Mouse (Mus musculus): ENCODE data around the gene Nr1h4. TPM values are rescaled to one million over a fixed set of nuclear protein-coding genes. Genes with fewer than 3 reads are reported as not detected.

The Nr1h4 gene
- polyA plus RNA-seq, 1 experiment from 2014 or later: 1.2 TPM

- Histone ChIP-seq H3K27ac (ENCODE audit: low read length) (no peak overlapping the region), H3K4me3 (ENCODE audit: low read length) (no peak overlapping the region), H3K27me3 (ENCODE audit: control insufficient read depth, insufficient read depth, low read length) (no peaks in the 10 kb centered on the region), H3K9ac (ENCODE audit: low read length) (no peak overlapping the region), H3K36me3 (ENCODE audit: control insufficient read depth, insufficient read depth) (no peaks in the 10 kb centered on the region), H3K4me2 (ENCODE audit: low read depth, low read length) (no peak overlapping the region), H3K4me1 (ENCODE audit: control insufficient read depth, insufficient read depth, low read length) (no peaks in the 10 kb centered on the region), H3K9me3 (replicated peaks; ENCODE audit: control insufficient read depth, low read length) (no peaks in the 10 kb centered on the region)
- WGBS: 88% methylated on average over 8 of the region's 8 CpGs
- no peak for ATAC-seq (replicated peaks; ENCODE audit: extremely low read depth, insufficient read depth, low FRiP score)
Measured at GRCm38 (mm10) chr10:89478766-89479165, 54.6 kb downstream of the Nr1h4 start.

- WGBS: 74% methylated on average over 7 of the region's 7 CpGs
- H3K36me3 ChIP-seq (ENCODE audit: control insufficient read depth, insufficient read depth): peaks cover 3% of the 10 kb centered on the region; the same call in 1 of the 2 replicates
Measured at GRCm38 (mm10) chr10:89470596-89471353, 62.6 kb downstream of the Nr1h4 start.

GRCm38 (mm10) chr10:89464760-89465405 is 68.5 kb downstream of the Nr1h4 start:
- no peak overlapping the region for H3K27ac ChIP-seq (ENCODE audit: low read length)
- H3K4me3 ChIP-seq (ENCODE audit: low read length): no peak overlapping the region
- H3K27me3 ChIP-seq (ENCODE audit: control insufficient read depth, insufficient read depth, low read length): no peaks in the 10 kb centered on the region
- peaks cover 1% of the 10 kb centered on the region; the same call in 1 of the 2 replicates for H3K36me3 ChIP-seq (ENCODE audit: control insufficient read depth, insufficient read depth)
- H3K9me3 ChIP-seq (replicated peaks; ENCODE audit: control insufficient read depth, low read length): 0 out of 2 replicates have a peak, but pooled peaks cover 1% of the 10 kb centered on the region
- 67% methylated on average over 4 of the region's 4 CpGs for WGBS
- H3K9ac ChIP-seq (ENCODE audit: low read length): no peak overlapping the region
- ATAC-seq (replicated peaks; ENCODE audit: extremely low read depth, insufficient read depth, low FRiP score): no peak
- no peak overlapping the region for H3K4me2 ChIP-seq (ENCODE audit: low read depth, low read length)
- no peaks in the 10 kb centered on the region for H3K4me1 ChIP-seq (ENCODE audit: control insufficient read depth, insufficient read depth, low read length)

More at GRCm38 (mm10) chr10:89470596-89471353, 62.6 kb downstream of the Nr1h4 start:
- no peak overlapping the region for H3K4me2 ChIP-seq (ENCODE audit: low read depth, low read length)
- no peak overlapping the region for H3K27ac ChIP-seq (ENCODE audit: low read length)
- H3K4me3 ChIP-seq (ENCODE audit: low read length): no peak overlapping the region
- no peaks in the 10 kb centered on the region for H3K4me1 ChIP-seq (ENCODE audit: control insufficient read depth, insufficient read depth, low read length)
- peaks cover 7% of the 10 kb centered on the region for H3K9me3 ChIP-seq (replicated peaks; ENCODE audit: control insufficient read depth, low read length)
- no peak overlapping the region for H3K9ac ChIP-seq (ENCODE audit: low read length)
- ATAC-seq (replicated peaks; ENCODE audit: extremely low read depth, insufficient read depth, low FRiP score): no peak
- no peaks in the 10 kb centered on the region for H3K27me3 ChIP-seq (ENCODE audit: control insufficient read depth, insufficient read depth, low read length)

- WGBS: 81% methylated on average over 11 of the region's 11 CpGs
- no peak for ATAC-seq (replicated peaks; ENCODE audit: extremely low read depth, insufficient read depth, low FRiP score)
Measured at GRCm38 (mm10) chr10:89462890-89463289, 70.5 kb downstream of the Nr1h4 start.

GRCm38 (mm10) chr10:89461856-89462507 is 71.4 kb downstream of the Nr1h4 start:
- 0 out of 2 replicates have a peak, but pooled peaks have one; percentile 53 for ATAC-seq (replicated peaks; ENCODE audit: extremely low read depth, insufficient read depth, low FRiP score)
- Histone ChIP-seq H3K4me1 (ENCODE audit: control insufficient read depth, insufficient read depth, low read length) (no peaks in the 10 kb centered on the region), H3K27ac (ENCODE audit: low read length) (no peak overlapping the region), H3K4me2 (ENCODE audit: low read depth, low read length) (peak overlapping the region; percentile 39; the same call in 1 of the 2 replicates), H3K4me3 (ENCODE audit: low read length) (no peak overlapping the region), H3K27me3 (ENCODE audit: control insufficient read depth, insufficient read depth, low read length) (no peaks in the 10 kb centered on the region), H3K36me3 (ENCODE audit: control insufficient read depth, insufficient read depth) (no peaks in the 10 kb centered on the region), H3K9me3 (replicated peaks; ENCODE audit: control insufficient read depth, low read length) (no peaks in the 10 kb centered on the region), H3K9ac (ENCODE audit: low read length) (no peak overlapping the region)
- 22% methylated on average over 14 of the region's 14 CpGs for WGBS

More at GRCm38 (mm10) chr10:89462890-89463289, 70.5 kb downstream of the Nr1h4 start:
- Histone ChIP-seq H3K9ac (ENCODE audit: low read length) (no peak overlapping the region), H3K27ac (ENCODE audit: low read length) (no peak overlapping the region), H3K36me3 (ENCODE audit: control insufficient read depth, insufficient read depth) (no peaks in the 10 kb centered on the region), H3K9me3 (replicated peaks; ENCODE audit: control insufficient read depth, low read length) (no peaks in the 10 kb centered on the region), H3K27me3 (ENCODE audit: control insufficient read depth, insufficient read depth, low read length) (no peaks in the 10 kb centered on the region), H3K4me1 (ENCODE audit: control insufficient read depth, insufficient read depth, low read length) (no peaks in the 10 kb centered on the region), H3K4me2 (ENCODE audit: low read depth, low read length) (no peak overlapping the region), H3K4me3 (ENCODE audit: low read length) (no peak overlapping the region)

GRCm38 (mm10) chr10:89460972-89461371 is 72.4 kb downstream of the Nr1h4 start:
- Histone ChIP-seq H3K9ac (ENCODE audit: low read length) (no peak overlapping the region), H3K36me3 (ENCODE audit: control insufficient read depth, insufficient read depth) (no peaks in the 10 kb centered on the region), H3K4me3 (ENCODE audit: low read length) (no peak overlapping the region), H3K4me2 (ENCODE audit: low read depth, low read length) (no peak overlapping the region), H3K4me1 (ENCODE audit: control insufficient read depth, insufficient read depth, low read length) (no peaks in the 10 kb centered on the region), H3K27ac (ENCODE audit: low read length) (no peak overlapping the region), H3K27me3 (ENCODE audit: control insufficient read depth, insufficient read depth, low read length) (no peaks in the 10 kb centered on the region), H3K9me3 (replicated peaks; ENCODE audit: control insufficient read depth, low read length) (no peaks in the 10 kb centered on the region)
- no peak for ATAC-seq (replicated peaks; ENCODE audit: extremely low read depth, insufficient read depth, low FRiP score)
- 91% methylated on average over 11 of the region's 11 CpGs for WGBS

DNA sequence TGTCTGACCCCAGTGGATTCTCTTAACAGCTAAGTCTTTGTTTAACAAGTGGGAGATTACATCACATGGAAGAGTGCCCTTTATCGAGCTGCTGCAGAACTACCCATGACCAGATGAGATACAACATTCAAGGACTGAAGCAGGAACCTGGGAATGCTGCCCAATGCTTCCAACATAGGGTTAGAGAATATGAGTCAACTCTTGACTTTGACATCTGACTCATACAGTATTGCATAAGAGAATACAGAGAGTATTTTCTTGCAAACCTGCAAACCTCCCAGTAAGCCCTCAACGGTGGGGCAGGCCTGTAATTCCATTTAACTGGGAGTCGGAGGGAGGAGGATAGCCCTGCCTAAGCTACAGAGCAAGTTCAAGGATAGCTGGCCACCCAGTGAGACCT is 74.6 kb downstream of the Nr1h4 start:
- no peak overlapping the region for H3K4me3 ChIP-seq (ENCODE audit: low read length)
- H3K9ac ChIP-seq (ENCODE audit: low read length): no peak overlapping the region
- H3K4me2 ChIP-seq (ENCODE audit: low read depth, low read length): no peak overlapping the region
- H3K4me1 ChIP-seq (ENCODE audit: control insufficient read depth, insufficient read depth, low read length): no peaks in the 10 kb centered on the region
- H3K27ac ChIP-seq (ENCODE audit: low read length): no peak overlapping the region
- 54% methylated on average over 3 of the region's 3 CpGs for WGBS
- H3K9me3 ChIP-seq (replicated peaks; ENCODE audit: control insufficient read depth, low read length): no peaks in the 10 kb centered on the region
- H3K36me3 ChIP-seq (ENCODE audit: control insufficient read depth, insufficient read depth): no peaks in the 10 kb centered on the region
- ATAC-seq (replicated peaks; ENCODE audit: extremely low read depth, insufficient read depth, low FRiP score): no peak
- no peaks in the 10 kb centered on the region for H3K27me3 ChIP-seq (ENCODE audit: control insufficient read depth, insufficient read depth, low read length)

DNA sequence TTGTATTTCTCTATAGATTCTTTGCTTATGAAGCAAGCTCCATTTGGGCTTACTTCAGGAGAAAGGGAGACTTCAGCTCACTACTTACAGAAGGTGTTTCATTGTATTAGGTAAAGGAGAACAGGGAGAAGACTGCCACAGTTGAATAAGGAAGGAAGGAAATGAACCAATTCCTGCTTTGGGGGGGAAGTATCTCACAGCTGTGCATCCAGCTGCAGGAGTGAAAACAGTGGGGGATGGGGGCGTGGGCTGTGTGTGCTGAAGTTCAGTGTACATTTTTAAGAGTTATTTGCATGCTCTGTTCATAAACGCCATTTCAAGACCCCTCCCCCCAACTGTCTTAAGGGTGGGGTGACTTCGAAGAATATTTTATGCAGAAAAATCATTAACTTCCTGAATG is 79.6 kb downstream of the Nr1h4 start:
- Histone ChIP-seq H3K4me1 (ENCODE audit: control insufficient read depth, insufficient read depth, low read length) (no peaks in the 10 kb centered on the region), H3K9me3 (replicated peaks; ENCODE audit: control insufficient read depth, low read length) (no peaks in the 10 kb centered on the region), H3K4me3 (ENCODE audit: low read length) (no peak overlapping the region), H3K9ac (ENCODE audit: low read length) (no peak overlapping the region), H3K4me2 (ENCODE audit: low read depth, low read length) (no peak overlapping the region), H3K36me3 (ENCODE audit: control insufficient read depth, insufficient read depth) (no peaks in the 10 kb centered on the region), H3K27me3 (ENCODE audit: control insufficient read depth, insufficient read depth, low read length) (no peaks in the 10 kb centered on the region), H3K27ac (ENCODE audit: low read length) (no peak overlapping the region)
- 66% methylated on average over 3 of the region's 3 CpGs for WGBS
- ATAC-seq (replicated peaks; ENCODE audit: extremely low read depth, insufficient read depth, low FRiP score): no peak

Data from heart, embryonic 16.5 days (tissue).